Mouse (Mus musculus) frontal cortex, postnatal 36 days (tissue): ENCODE results near the gene Dnajb14.
"Not testable (repeated sequence)": the region's sequence is repeated elsewhere in the genome, so short reads cannot be mapped to it uniquely, and the experiment has no call there.

Source experiments
- DNase-seq, 2 experiments: peaks; one replicate each; pipeline ENCODE4 v3.0.0; 2022; ENCODE audit warnings: low spot score in 2 of 2

The Dnajb14 gene

DNA sequence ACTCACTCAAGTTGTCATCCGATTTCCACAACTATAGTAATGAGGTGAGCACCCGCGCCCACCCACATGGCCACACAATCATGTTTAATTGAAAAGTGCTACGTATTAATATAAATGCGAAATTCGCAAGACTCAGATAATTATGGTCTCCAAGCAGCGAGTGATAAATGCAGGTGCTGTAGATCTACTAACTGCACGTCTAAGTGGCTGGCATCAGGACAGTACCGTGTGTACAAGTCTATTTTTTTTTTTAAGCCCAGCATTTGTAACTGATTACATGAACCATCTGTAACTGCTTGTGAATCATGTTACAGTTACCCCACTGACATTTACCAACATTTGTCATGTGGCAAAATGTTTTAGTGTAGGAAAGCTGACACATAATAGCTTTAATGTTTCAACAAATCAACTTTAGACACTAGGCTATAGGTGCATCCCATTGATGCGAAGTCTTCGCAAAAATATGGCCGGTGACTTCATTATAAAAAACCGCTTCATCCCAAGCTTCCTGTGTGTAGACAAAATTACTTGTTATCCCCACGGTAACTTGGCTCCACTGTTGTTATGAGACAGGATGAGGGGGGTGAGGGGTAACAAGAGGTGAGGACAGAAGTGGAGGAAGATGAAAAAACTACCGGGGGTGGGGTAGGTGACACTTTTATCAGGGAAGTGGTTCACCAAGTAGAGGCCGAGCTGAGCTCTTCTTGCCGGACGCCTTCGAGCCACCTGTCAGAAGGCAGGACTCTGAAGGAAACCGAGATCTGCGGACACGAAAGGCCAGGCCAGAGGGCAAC lies 3.9 kb upstream of the Dnajb14 start:
- DNase-seq = no peak

DNA sequence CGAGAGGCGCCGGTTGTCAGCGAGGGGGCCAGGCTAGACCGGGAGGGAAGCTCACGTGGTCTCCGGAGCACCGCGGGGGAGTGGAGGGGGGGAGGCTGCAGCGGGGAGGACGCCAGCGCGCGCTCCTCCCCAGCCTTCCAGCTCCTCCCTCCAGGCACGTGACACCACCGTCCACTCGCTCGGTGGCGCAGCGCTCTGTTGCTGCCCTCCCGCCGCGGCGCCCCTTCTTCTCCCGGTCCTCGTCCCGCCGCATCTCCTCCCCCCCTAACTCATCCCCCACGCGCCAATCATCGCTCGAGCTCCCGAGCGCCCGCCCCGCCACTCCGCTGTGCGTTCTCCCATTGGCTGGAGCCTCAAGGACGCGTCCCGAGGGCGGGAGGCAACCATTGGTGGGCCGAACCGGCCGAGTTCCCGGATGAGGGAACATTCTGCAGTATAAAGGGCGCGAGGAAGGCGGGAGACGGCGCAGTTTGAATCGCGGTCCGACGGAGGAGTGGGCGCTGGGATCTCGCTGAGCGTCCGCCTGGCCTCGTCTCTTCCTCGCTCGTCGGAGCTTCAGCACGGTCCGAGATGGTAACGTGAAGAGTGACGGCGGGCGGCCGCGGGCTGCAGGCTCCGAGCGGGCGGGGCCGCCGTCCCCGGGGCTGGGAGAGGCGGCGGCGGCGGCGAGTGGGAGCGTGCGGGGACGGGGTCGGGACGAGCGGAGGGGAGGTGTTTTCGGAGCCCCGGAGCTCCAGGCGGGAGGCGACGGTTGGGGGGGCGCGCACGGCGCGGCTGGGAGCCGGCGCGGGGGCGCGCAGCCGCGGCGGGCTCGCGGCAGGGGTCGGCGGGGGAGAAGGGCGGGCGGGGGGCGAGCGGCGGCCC lies 3.1 kb upstream of the Dnajb14 start, which contains the start of gene H2afz:
Gene H2afz, plus strand, starts transcription at position 364 of the 864 bp plus-strand sequence.
- DNase-seq = peak; percentile 97 to 98

DNA sequence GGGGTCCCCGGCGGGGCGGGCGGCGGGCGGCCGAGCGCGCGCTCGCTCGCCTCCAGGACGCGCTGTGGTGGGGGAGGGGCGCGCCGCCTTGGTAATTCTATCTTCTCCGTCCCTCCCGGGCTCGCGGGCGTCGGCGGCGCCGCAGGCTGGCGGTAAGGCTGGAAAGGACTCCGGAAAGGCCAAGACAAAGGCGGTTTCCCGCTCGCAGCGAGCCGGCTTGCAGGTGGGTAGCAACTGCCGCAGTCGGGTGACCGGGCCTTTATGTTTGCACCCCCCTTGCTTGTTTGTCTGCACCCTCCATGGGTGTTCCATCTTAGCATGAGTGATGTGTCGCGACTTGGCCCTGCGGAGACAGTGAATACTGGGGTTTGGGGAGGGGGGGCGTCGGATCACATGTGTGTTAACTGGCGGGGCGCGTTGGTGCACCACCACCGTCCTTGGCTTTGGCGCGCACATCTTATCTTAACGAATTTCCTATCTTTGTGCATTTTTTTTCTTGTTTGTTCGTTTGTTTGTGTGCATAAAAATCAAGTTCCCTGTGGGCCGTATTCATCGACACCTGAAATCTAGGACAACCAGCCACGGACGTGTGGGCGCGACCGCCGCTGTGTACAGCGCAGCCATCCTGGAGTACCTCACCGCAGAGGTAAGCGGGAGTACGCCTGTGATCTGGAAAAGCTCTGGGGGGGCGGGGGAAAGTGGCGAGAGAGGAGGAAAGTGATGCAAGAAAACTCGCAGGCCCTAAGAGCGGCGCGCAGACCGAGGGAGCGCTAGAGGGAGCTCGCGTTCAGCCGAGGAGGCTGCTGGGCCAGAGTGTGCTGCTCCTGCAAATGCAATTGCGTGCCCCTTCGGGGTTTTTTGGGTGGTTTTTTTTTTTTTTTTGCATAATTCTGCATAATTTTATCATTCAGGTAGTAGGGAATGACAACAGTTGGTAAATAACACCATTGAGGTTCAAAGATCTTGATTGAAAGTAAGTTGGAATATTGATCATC lies 2.2 kb upstream of the Dnajb14 start:
- DNase-seq = peak; percentile 83 to 87

DNA sequence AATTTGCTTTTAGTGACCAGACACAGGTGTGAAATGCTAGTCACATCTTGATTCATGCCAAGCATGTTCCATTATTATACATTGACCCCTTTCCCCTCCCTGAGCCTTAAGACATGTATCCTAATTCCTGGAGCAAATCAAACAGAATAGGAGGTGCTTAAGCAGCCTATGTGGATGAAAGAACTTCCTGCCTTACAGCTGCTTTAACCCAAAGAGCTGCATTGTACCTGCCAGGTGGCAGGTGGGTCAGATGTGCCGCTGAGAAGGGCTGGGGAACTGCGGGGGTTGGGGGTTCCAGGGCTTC lies 390 bp upstream of the Dnajb14 start:
- DNase-seq = no peak

DNA sequence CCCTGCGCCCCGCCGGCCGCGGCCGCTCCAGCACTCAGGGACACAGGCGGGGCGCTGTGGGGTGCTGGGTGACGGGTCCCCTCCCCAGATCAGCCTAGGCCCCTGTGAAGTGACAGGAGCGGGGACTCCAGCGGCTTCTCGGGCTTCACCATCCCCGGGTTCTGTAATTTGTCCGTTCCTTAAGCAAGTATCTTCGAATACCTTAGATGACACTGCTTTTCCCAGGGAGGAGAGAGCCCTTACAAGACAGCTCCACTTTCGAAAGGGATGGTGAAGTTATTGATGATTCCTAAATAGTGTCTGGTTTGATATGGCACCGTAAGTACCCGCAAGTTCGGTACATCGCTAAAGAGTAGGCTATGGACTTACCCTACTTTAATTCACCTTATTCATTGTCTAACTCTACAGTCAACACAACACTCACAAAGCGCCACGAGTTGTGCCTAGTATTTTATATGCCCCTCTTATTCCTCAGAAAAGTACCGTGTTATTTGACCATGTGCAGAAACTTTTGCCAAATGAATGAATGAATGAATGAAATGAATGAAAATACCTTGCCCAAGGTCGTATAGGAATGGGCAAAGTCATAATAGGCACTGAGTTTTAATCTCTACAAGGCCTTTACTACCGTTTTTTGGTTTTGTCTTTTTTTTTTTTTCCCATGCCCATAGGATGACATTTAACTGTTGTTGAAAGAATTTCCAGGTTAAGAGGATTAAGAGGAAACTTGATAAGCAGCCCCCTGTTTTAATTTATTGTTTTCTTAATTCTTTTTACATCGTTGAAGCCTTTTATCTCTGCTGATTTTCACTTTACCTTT lies 829 bp downstream of the Dnajb14 start:
- peak in 1 of 2 experiments; percentile 27 for DNase-seq

DNA sequence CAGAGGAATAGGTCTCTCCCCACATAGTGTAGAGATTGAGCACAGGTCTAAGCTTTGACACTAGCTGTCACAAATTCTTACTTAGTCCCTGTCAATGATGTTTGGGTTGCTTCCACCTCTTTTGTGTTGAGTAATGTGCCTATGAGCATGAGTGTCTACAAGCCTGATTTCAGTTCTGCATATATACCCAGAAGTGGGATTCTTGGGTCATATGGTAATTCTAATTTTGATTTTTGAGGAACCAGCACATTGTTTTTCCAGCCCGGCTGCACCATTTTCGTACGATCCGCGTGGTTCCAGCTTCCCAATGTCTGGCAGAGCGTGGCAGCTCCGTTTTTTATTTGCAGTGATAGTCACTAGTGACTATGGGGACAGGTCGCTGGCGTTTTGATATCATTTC lies 1.9 kb downstream of the Dnajb14 start:
- DNase-seq = no peak

DNA sequence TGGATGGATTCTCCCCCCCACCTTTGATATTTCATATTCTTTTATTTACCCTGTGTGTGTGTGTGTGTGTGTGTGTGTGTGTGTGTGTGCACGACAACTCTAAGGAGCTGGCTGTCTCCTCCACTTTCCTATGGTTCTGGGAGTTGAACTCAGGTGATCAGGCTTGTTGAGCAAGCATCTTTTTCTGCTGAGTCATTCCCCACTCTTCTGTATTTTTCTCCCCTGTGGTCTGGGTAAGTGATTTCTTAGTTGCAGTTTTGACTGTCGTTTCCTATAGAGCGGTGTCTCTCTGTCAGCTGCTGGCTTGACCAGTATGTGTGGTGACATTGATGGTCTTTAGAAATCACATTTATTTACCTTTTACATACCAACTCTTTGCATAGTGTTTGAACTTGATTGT lies 11.8 kb downstream of the Dnajb14 start:
- DNase-seq = no peak

DNA sequence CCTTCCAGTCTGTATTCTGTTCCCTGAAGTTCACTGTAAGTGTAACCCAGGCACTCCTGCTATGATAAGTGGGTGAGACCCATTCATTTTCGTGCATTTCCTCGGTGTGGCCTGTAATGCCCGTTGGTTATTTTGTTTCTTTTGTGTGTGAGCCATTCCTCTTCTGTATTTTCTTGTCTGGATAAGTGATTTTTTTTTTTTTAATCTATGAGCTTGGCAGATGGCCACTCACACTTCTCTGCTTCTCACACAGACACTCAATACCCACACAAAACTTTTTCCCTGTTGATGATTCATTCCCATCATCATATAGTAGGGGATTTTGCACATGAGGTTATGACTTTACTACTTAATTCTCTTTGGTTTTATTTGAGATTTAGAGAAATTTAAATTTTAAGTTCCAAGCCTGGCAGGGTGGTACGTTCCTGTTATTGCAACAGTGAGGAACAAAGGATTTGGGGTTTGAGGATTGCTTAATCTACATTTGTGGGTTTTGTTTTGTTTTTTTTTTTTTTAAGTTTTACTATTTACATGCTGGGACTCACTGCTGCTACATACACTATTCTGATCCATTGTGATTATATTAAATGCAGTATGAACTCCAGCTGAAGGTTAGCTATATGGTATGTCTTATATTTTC lies 12.8 kb downstream of the Dnajb14 start:
- DNase-seq = peak in 1 of 2 experiments; percentile 35

DNA sequence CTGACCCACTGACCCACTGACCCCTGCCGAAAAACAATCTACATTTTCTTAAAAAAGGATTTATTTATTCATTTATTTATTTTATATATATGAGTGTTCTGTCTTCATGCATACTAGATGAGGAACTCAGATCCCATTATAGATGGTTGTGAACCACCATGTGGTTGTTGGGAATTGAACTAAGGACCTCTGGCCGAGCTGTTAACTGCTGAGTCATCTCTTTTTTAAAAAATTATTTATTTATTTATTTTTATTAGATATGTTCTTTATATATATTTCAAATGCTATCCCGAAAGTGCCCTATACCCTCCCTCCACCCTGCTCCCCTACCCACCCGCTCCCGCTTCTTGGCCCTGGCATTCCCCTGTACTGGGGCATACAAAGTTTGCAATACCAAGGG lies 13.6 kb downstream of the Dnajb14 start:
- DNase-seq = no peak

DNA sequence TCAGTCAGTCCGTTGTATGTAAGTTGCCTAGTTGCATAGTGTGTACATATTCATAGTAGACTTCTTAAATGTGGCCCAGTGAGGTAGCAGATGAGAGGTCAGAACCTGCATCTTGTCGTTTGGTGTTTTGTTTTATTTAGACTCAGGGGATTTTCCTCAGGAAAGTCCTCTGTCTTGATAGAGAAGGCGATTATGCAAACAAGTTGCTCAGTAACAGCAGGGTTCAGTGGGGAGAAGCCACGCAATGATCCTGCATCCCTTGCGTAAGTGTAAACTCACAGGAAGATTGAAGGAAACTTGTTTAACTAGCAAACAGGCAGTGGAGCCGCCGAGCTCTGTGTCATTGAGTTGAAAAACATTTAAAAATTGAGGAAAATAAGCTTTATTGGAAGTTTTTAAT lies 20.5 kb downstream of the Dnajb14 start:
- no peak for DNase-seq

DNA sequence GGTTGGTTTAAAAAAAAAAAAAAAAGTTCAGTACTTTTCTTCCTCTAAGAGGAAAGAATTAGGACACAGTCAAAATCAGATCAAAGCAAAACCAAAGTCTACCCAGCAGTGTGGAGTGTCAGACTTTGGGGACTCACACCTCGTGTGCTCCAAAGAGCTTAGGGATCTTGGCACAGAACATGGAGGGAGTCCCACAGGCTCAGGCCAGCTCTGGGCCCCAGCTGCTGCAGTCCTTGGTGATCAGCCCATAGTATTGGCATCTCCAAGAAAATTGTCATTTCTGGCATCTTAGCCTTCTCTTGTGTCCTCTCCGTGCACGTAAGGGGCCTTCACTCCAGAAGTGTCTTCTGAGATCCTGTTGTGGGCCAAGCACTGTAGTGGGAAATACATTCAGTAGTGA lies 23.6 kb downstream of the Dnajb14 start:
- DNase-seq = no peak

DNA sequence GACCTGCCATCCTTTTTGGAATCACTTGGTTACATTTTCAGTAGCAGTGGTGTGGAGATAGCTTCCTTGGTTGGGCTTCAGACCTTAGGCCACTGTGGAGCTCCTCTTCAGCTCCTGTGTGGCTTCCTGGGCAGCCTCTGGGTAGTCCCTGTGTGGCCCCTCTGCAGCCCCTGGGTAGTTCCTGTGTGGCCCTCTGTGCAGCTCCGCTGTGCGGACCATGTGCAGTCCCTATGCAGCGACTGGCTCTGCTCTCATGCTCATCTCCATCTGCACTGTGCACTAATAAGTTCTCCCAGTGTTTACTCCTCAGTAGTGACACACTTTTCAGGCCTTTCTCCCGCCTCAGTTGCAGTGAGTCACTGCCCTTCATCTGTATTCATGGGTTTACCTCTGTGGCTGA lies 24.6 kb downstream of the Dnajb14 start:
- DNase-seq = no peak

DNA sequence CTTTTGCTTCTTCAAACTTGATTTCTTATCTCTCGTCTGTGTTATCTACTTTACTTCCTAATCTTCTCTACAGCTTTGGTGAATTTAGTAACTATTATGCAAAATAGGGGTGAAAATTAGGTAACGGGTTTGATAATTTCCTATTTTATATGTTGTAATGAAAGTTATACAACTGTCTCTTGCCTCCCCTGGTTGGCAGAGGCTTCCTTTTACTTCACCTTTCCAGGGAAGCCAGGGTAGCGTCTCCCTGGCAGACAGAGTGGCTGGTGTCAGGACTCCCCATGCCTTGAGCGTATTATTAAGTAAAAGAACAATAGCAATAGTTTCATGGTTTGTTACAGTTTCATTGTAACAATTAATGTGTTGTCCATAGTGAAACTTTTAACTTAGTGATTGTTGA lies 26.3 kb downstream of the Dnajb14 start:
- DNase-seq = no peak

DNA sequence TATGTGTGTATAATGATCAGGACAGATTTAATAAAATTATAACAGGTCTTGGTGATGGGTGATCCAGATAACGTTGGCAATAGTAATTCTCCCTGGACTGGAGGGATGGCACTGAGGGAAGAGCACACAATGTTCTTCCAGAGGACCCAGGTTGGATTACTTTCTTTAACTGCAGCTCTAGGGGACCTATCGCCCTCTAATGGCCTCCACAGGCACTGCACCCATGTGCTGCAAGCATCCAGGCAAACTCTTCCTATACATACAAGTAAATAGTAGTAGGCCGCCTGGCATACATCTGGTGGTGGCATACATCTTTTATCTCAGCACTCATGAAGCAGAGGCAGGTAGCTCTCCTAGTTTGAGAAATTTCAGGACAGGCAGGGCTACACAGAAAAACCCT lies 27.7 kb downstream of the Dnajb14 start:
- DNase-seq = no peak

DNA sequence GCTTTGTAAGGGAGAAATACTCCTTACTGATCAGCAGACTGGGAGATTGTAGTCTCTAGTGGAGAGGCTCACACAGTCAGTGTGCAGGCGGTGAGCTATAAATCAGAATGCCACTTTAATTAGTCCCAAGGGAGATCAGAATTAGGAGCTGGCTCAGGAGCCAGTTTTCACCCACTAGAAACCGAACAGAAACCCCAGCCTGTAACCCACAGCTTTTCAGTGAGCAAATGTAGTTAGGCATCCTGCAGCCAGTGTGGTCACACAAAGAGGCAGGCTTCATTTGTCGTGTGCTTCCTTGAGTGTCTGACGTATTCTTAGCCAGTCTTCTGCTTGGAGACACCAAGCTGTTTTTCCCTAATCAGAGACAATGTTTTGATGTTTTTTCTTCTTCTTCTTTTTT lies 28.9 kb downstream of the Dnajb14 start:
- no peak for DNase-seq

DNA sequence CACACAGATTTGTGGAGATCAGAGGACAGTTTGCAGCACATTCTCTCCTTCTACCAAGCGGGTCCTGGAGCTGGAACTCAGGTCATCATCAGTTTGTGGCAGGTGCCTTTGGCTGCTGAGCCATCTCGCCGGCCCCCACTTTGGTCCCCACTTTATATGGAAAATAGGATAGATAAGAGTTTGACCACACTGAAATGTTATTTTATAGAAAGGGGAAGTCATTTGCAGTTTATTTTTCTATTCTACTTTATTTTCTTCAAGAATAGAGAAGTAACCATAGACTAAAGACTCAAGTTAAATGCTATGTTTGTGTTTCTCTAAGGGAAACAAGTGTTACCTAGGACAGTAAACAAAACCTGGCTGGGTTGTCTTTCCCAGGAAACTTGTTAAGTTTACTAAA lies 29.4 kb downstream of the Dnajb14 start:
- DNase-seq = no peak

DNA sequence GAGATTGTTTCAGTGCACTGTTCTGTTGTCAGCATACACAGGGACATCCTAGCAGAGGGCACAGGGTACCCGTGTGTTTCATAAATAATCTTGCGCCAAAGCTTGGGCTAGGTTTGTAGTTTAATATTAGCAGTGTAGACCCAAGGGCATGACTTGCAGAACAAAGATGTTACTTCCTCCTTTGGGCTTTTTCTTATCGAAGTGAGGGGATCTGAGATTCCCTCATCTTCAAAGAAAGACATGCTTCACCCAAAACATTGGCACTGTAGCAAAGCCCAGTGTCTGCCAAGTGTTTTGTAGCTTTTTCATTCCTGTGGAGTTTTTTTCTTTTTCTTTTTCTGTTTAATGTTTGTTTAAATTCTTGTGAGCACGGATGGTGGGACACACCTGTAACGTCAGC lies 30.2 kb downstream of the Dnajb14 start:
- DNase-seq = no peak

DNA sequence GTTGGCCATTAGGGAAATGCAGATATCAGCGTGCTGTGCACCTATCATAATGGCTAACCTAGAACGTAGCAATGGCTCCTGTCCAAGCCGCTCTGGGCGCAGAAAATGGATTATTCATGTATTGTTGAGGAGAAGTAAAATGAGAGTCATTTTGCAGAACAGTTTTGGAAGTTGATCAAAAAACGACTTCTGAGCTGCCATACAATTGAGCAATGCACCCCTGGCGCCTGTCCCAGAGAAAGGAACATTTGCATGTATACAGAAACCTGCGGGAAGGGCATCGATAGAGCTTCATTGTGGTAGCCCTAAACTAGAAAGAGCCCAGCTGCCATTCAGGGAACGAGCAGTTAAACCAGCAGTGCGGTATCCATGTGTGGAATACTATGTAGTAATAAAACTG lies 32.7 kb downstream of the Dnajb14 start:
- DNase-seq = no peak

DNA sequence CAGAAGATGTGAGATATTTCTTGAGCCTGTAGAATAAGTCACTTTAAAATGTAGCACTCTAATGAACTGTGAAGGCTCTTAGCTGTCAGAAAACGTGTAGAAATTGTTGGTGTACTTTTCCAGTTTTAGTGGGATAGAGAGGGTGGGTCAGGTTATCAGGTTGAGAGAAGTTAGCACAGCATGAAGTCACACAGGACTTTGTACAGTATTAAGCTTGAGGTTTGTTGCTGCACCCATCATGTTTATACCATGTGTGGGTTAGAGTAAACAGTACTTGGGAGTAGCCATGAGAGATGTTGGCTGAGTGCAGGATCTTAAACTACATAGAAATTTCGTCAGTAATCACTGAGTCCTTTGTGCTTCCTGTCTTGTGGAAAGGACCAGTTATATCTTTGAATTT lies 45.6 kb downstream of the Dnajb14 start:
- DNase-seq = no peak

DNA sequence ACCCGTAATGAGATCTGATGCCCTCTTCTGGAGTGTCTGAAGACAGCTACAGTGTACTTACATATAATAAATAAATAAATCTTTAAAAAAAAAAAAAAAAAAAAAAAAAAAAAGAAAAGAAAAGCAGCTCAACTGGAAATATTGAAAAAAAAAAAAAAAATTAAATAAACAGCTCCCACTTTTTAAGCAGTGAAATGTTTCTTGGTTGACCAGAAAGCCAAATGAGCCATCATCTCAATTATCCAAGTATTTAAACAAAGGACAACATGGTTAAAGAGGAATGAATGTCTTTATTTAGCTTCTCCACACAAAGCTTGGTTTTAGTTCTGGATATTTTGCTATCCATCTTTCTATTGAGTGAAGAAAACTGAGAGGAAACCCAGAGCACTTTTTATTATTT lies 47.1 kb downstream of the Dnajb14 start:
- not testable (repeated sequence) for DNase-seq
